In the genomic region with DNA sequence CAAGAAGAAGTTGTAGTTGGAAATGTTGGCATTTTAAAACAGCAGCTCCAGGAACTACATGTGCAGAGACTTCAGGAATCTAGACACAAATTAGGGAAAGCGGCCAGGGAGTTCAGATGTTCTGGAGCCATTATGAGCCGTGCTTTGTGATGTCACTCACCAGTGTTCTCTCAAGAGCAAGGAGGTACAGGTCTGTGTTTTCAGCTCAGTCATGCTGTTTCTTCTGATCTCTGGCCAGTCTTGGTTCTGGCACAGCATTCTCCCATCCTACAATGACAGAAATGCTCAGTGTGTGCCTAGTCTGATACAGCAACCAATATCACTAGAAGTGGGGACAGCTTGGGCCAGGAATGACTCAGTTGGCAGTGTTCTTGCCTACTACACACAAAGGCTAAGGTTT, we compare ENCODE assay signal across 37 mouse cellular contexts. TPM values are rescaled to one million over a fixed set of nuclear protein-coding genes. Genes with fewer than 3 reads are reported as not detected.
"Had no signal": no experiment of that assay in that cellular context is flagged by ENCODE, and none has a peak within 500 bp of the region (broad histone marks: within the 10 kb centered on the region; RNA-seq: fewer than 3 reads in every experiment).

TSS of gene Tmco2 (minus strand) at position 101 of the 400 bp plus-strand sequence.

- H3K9me3 ChIP-seq: limb, embryonic 10.5 days; limb, embryonic 12.5 days; limb, embryonic 13.5 days; limb, embryonic 15.5 days; liver, embryonic 12.5 days; liver, embryonic 13.5 days; liver, embryonic 15.5 days; lung, embryonic 15.5 days; midbrain, embryonic 10.5 days; midbrain, embryonic 13.5 days; midbrain, embryonic 15.5 days had no signal

- H3K36me3 ChIP-seq: limb, embryonic 10.5 days; limb, embryonic 12.5 days; limb, embryonic 13.5 days; limb, embryonic 15.5 days; liver, embryonic 12.5 days; liver, embryonic 13.5 days; liver, embryonic 15.5 days; lung, embryonic 15.5 days; midbrain, embryonic 10.5 days; midbrain, embryonic 12.5 days; midbrain, embryonic 13.5 days; midbrain, embryonic 15.5 days had no signal

- DNase-seq: left cerebral cortex, postnatal 4 days; liver; liver, embryonic 13.5 days; liver, postnatal 0 days; lung, adult 18-20 months; lung, adult 2 months; lung, embryonic 14.5 days; lung, postnatal 10 days; lung, postnatal 14 days; lung, postnatal 36 days; lung, postnatal 4 days; midbrain, embryonic 14.5 days had no signal

- H3K27me3 ChIP-seq: limb, embryonic 12.5 days; limb, embryonic 13.5 days; limb, embryonic 15.5 days; liver, embryonic 13.5 days; liver, embryonic 15.5 days; lung, embryonic 15.5 days; midbrain, embryonic 12.5 days; midbrain, embryonic 13.5 days; midbrain, embryonic 15.5 days had no signal

- H3K4me1 ChIP-seq: limb, embryonic 10.5 days; limb, embryonic 12.5 days; limb, embryonic 13.5 days; limb, embryonic 15.5 days; liver, embryonic 12.5 days; liver, embryonic 13.5 days; liver, embryonic 15.5 days; lung, embryonic 15.5 days; midbrain, embryonic 10.5 days; midbrain, embryonic 12.5 days; midbrain, embryonic 13.5 days; midbrain, embryonic 15.5 days had no signal

- ATAC-seq: liver, embryonic 12.5 days; liver, postnatal 0 days; lung, postnatal 0 days; midbrain, embryonic 13.5 days; midbrain, embryonic 15.5 days; midbrain, embryonic 16.5 days had no signal

- H3K9ac ChIP-seq: limb, embryonic 12.5 days; limb, embryonic 13.5 days; limb, embryonic 15.5 days; liver, embryonic 12.5 days; liver, embryonic 13.5 days; liver, embryonic 14.5 days; liver, embryonic 15.5 days; liver, postnatal 0 days; lung, embryonic 14.5 days; lung, embryonic 15.5 days; midbrain, embryonic 12.5 days; midbrain, embryonic 13.5 days; midbrain, embryonic 15.5 days had no signal

- H3K4me3 ChIP-seq: left cerebral cortex, adult 2 months; limb, embryonic 10.5 days; limb, embryonic 12.5 days; limb, embryonic 13.5 days; limb, embryonic 15.5 days; liver, embryonic 12.5 days; liver, embryonic 13.5 days; liver, embryonic 15.5 days; lung, embryonic 15.5 days; megakaryocyte, embryonic 14.5 days; midbrain, embryonic 10.5 days; midbrain, embryonic 12.5 days; midbrain, embryonic 13.5 days; midbrain, embryonic 15.5 days; myocyte had no signal

- H3K27ac ChIP-seq: left cerebral cortex, adult 2 months; limb, embryonic 10.5 days; limb, embryonic 12.5 days; limb, embryonic 13.5 days; limb, embryonic 15.5 days; liver, embryonic 12.5 days; liver, embryonic 13.5 days; liver, embryonic 14.5 days; liver, embryonic 15.5 days; lung, embryonic 15.5 days; macrophage; midbrain, embryonic 10.5 days; midbrain, embryonic 12.5 days; midbrain, embryonic 13.5 days; midbrain, embryonic 15.5 days had no signal

- H3K4me2 ChIP-seq: limb, embryonic 12.5 days; limb, embryonic 13.5 days; limb, embryonic 15.5 days; liver, embryonic 11.5 days; liver, embryonic 12.5 days; liver, embryonic 13.5 days; liver, embryonic 15.5 days; lung, embryonic 14.5 days; lung, embryonic 15.5 days; midbrain, embryonic 11.5 days; midbrain, embryonic 12.5 days; midbrain, embryonic 13.5 days; midbrain, embryonic 15.5 days had no signal

RNA-seq across cellular contexts. Expression of gene Tmco2, which starts in this region (rescaled TPM):
- polyA plus RNA-seq: limb, embryonic 10.5 days; limb, embryonic 11.5 days; limb, embryonic 12.5 days; limb, embryonic 13.5 days; limb, embryonic 14.5 days; limb, embryonic 15.5 days; liver, adult 2 months; liver, embryonic 11.5 days; liver, embryonic 12.5 days; liver, embryonic 13.5 days; liver, embryonic 14.5 days; liver, embryonic 15.5 days; liver, embryonic 16.5 days; liver, postnatal 0 days; lung, adult 2 months; lung, embryonic 14.5 days; lung, embryonic 15.5 days; lung, embryonic 16.5 days; lung, postnatal 0 days; macrophage; midbrain, embryonic 10.5 days; midbrain, embryonic 11.5 days; midbrain, embryonic 12.5 days; midbrain, embryonic 13.5 days; midbrain, embryonic 14.5 days; midbrain, embryonic 16.5 days; myocyte had no signal
